Comparison of ENCODE assay signal across 8 mouse cellular contexts in genomic region chr6:136940188-136940960, GRCm38 (mm10). TPM values are rescaled to one million over a fixed set of nuclear protein-coding genes. Genes with fewer than 3 reads are reported as not detected.
A peak's percentile ranks its signal among the peaks of the same experiment; 100 is the strongest.
DNase-seq lines count a peak whose midpoint lies in the region; ATAC-seq and TF ChIP-seq lines count a peak whose summit lies in the region.

No protein-coding gene starts in this region.

- TF ChIP-seq EP300 in heart, postnatal 0 days (IDR thresholded peaks at IDR 0.05; ENCODE audit: low read depth): no peak

- H3K36me3 ChIP-seq in hindbrain, embryonic 15.5 days: no peaks in the 10 kb centered on the region
- H3K36me3 ChIP-seq in hindbrain, embryonic 13.5 days: no peaks in the 10 kb centered on the region
- H3K36me3 ChIP-seq in heart, postnatal 0 days (replicated peaks; ENCODE audit: control insufficient read depth, insufficient read depth, low read length): no peaks in the 10 kb centered on the region

- H3K4me1 ChIP-seq in hindbrain, embryonic 15.5 days (replicated peaks): no peaks in the 10 kb centered on the region
- peaks cover 7% of the 10 kb centered on the region; the same call in 1 of the 2 replicates for H3K4me1 ChIP-seq in hindbrain, embryonic 13.5 days (replicated peaks)
- H3K4me1 ChIP-seq in heart, postnatal 0 days (ENCODE audit: control insufficient read depth, insufficient read depth): peaks cover 12% of the 10 kb centered on the region

- H3K9ac ChIP-seq in hindbrain, embryonic 15.5 days: no peak overlapping the region
- no peak overlapping the region for H3K9ac ChIP-seq in hindbrain, embryonic 13.5 days
- peak overlapping the region; percentile 44; the same call in 1 of the 2 replicates for H3K9ac ChIP-seq in heart, postnatal 0 days (replicated peaks; ENCODE audit: low read depth, low read length)

- WGBS in hindbrain, embryonic 15.5 days: 79% methylated on average over 11 of the region's 11 CpGs
- whole genome bisulfite sequencing in hindbrain, embryonic 13.5 days: 88% methylated on average over 11 of the region's 11 CpGs
- 71% methylated on average over 11 of the region's 11 CpGs for WGBS in heart, postnatal 0 days

- no peaks in the 10 kb centered on the region for H3K27me3 ChIP-seq in hindbrain, embryonic 15.5 days
- no peaks in the 10 kb centered on the region for H3K27me3 ChIP-seq in hindbrain, embryonic 13.5 days
- no peaks in the 10 kb centered on the region for H3K27me3 ChIP-seq in heart, postnatal 0 days (ENCODE audit: control insufficient read depth, insufficient read depth, low read length)

- H3K4me2 ChIP-seq in hindbrain, embryonic 15.5 days: no peak overlapping the region
- H3K4me2 ChIP-seq in hindbrain, embryonic 13.5 days: no peak overlapping the region
- peak overlapping the region; percentile 59 for H3K4me2 ChIP-seq in heart, postnatal 0 days (ENCODE audit: low read depth, low read length)

- H3K9me3 ChIP-seq in hindbrain, embryonic 15.5 days: no peaks in the 10 kb centered on the region
- no peaks in the 10 kb centered on the region for H3K9me3 ChIP-seq in hindbrain, embryonic 13.5 days
- no peaks in the 10 kb centered on the region for H3K9me3 ChIP-seq in heart, postnatal 0 days (replicated peaks; ENCODE audit: control insufficient read depth, low read length)

- no peak for ATAC-seq in hindbrain, embryonic 15.5 days (ENCODE audit: low FRiP score, low read depth)
- no peak for ATAC-seq in hindbrain, embryonic 13.5 days (ENCODE audit: low FRiP score)
- no peak for ATAC-seq in heart, postnatal 0 days (ENCODE audit: insufficient read depth, low read depth)
- 0 out of 2 replicates have a peak, but pooled peaks have one; percentile 1 for ATAC-seq in megakaryocyte progenitor cell, adult 5-6 weeks (replicated peaks; ENCODE audit: poor library complexity)

- TF ChIP-seq CTCF in heart, postnatal 0 days (IDR thresholded peaks at IDR 0.05; ENCODE audit: low read depth): no peak

- peak overlapping the region; percentile 38; the same call in 1 of the 2 replicates for H3K27ac ChIP-seq in hindbrain, embryonic 15.5 days (replicated peaks)
- H3K27ac ChIP-seq in hindbrain, embryonic 13.5 days: no peak overlapping the region
- H3K27ac ChIP-seq in heart, postnatal 0 days (ENCODE audit: low read depth): peak overlapping the region; percentile 90

- H3K4me3 ChIP-seq in hindbrain, embryonic 15.5 days: no peak overlapping the region
- H3K4me3 ChIP-seq in hindbrain, embryonic 13.5 days: no peak overlapping the region
- H3K4me3 ChIP-seq in heart, postnatal 0 days (ENCODE audit: low read depth, low read length): peak overlapping the region; percentile 40; the same call in 1 of the 2 replicates

- DNase-seq in MEL-GATA-1-ER (ENCODE audit: extremely low read depth, low read depth) (peak; percentile 25), MN1 (ENCODE audit: low spot score) (no peak)
- no peak for DNase-seq in heart, postnatal 0 days (ENCODE audit: low spot score)
- no peak for DNase-seq in ovary, postnatal 36 days (ENCODE audit: low spot score)
- DNase-seq in adrenal gland, postnatal 25 days: no peak

RNA-seq across cellular contexts. Expression of gene Arhgdib, which starts 1.3 kb away (rescaled TPM):
- 14.0 and 16.7 TPM in 2 replicates for polyA plus RNA-seq in hindbrain, embryonic 15.5 days (2015; fragmentation: Nextera tagmentation; extraction: Ambion mirVana)
- polyA plus RNA-seq in hindbrain, embryonic 13.5 days (2015; fragmentation: Nextera tagmentation; extraction: Ambion mirVana): 16.7 and 19.2 TPM in 2 replicates
- total RNA-seq in heart, postnatal 0 days (2014; rRNA removed; ENCODE audit: low replicate concordance): 42.2 and 45.9 TPM in 2 replicates
- polyA plus RNA-seq in heart, postnatal 0 days (2015; fragmentation: Nextera tagmentation; extraction: Ambion mirVana): 56.7 and 58.8 TPM in 2 replicates
- total RNA-seq in megakaryocyte progenitor cell, adult 5-6 weeks (2015): 2,686 and 2,904 TPM in 2 replicates
- total RNA-seq in megakaryocyte progenitor cell, adult 5-6 weeks (2017): 1,309 and 1,334 TPM in 2 replicates
- 15.7 and 21.7 TPM in 2 replicates for total RNA-seq in adrenal gland, postnatal 25 days (2021)

RNA-seq across cellular contexts. Expression of gene Pde6h, which starts 16.7 kb away (rescaled TPM):
- polyA plus RNA-seq in hindbrain, embryonic 15.5 days (2015; fragmentation: Nextera tagmentation; extraction: Ambion mirVana): 0.07 and 1.1 TPM in 2 replicates
- not detected in 2 replicates for polyA plus RNA-seq in hindbrain, embryonic 13.5 days (2015; fragmentation: Nextera tagmentation; extraction: Ambion mirVana)
- 0.19 TPM in 1 of 2 replicates, not detected in the other for total RNA-seq in heart, postnatal 0 days (2014; rRNA removed; ENCODE audit: low replicate concordance)
- 0.04 and 0.25 TPM in 2 replicates for polyA plus RNA-seq in heart, postnatal 0 days (2015; fragmentation: Nextera tagmentation; extraction: Ambion mirVana)
- 0.05 TPM in 1 of 2 replicates, not detected in the other for total RNA-seq in megakaryocyte progenitor cell, adult 5-6 weeks (2015)
- total RNA-seq in megakaryocyte progenitor cell, adult 5-6 weeks (2017): 0.03 and 0.08 TPM in 2 replicates
- total RNA-seq in adrenal gland, postnatal 25 days (2021): 0.39 TPM in 1 of 2 replicates, not detected in the other

RNA-seq across cellular contexts. Expression of gene Erp27, which starts 18.4 kb away (rescaled TPM):
- not detected in 2 replicates for polyA plus RNA-seq in hindbrain, embryonic 15.5 days (2015; fragmentation: Nextera tagmentation; extraction: Ambion mirVana)
- polyA plus RNA-seq in hindbrain, embryonic 13.5 days (2015; fragmentation: Nextera tagmentation; extraction: Ambion mirVana): not detected in 2 replicates
- total RNA-seq in heart, postnatal 0 days (2014; rRNA removed; ENCODE audit: low replicate concordance): 1.7 TPM in 1 of 2 replicates, not detected in the other
- 0.75 and 0.83 TPM in 2 replicates for polyA plus RNA-seq in heart, postnatal 0 days (2015; fragmentation: Nextera tagmentation; extraction: Ambion mirVana)
- total RNA-seq in megakaryocyte progenitor cell, adult 5-6 weeks (2015): 1.0 and 4.4 TPM in 2 replicates
- 0.25 and 0.91 TPM in 2 replicates for total RNA-seq in megakaryocyte progenitor cell, adult 5-6 weeks (2017)
- not detected in 2 replicates for total RNA-seq in adrenal gland, postnatal 25 days (2021)

Comparison
In these comparisons a context has a peak if more than half of its experiments do, and no peak if none do; other contexts are left out.
1. RNA of gene Arhgdib, which starts 1.3 kb away (total RNA-seq): 1,309 to 2,904 TPM in megakaryocyte progenitor cell, adult 5-6 weeks; 42.2 to 45.9 TPM in heart, postnatal 0 days and 15.7 to 21.7 TPM in adrenal gland, postnatal 25 days; every median in the first group is over 10 times any median in the second.